ENCODE assay signal across 9 mouse cellular contexts in the genomic region with DNA sequence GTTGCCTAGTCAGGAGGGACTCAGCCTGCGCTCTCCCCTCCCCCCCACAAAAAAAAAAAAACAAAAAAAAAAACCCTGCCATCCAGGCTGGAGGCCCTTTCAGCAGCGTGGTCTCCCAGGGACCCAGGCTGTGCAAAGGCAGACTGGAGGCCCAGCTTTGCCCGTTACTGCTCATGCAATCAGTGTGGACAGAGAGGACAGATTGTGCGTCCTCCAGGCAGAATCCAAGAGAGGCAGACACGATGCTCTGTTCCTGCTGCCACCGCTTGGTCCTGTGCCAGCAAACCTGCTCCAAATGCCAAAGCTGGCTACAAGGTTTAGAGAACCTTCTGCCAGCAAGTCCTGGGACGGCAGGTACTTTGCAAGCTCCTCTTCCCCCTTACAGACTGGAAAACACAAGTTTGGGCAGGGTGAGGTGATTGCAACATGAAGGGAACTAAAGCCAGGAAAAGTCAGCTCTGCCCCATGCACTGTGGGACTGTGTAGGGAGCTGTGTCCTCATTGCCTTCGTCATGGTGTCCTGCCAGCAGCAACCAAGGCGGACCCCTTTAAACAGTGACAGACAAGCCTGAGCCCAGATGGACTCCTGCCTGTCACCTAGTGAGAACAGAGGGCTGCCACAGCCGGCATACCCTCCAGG. TPM values are rescaled to one million over a fixed set of nuclear protein-coding genes. Genes with fewer than 3 reads are reported as not detected.
DNase-seq lines count a peak whose midpoint lies in the region; TF ChIP-seq lines count a peak whose summit lies in the region.
"Had no signal": no experiment of that assay in that cellular context is flagged by ENCODE, and none has a peak within 500 bp of the region (broad histone marks: within the 10 kb centered on the region; RNA-seq: fewer than 3 reads in every experiment).

No protein-coding gene starts in this region.

- H3K27ac ChIP-seq in gastrocnemius, adult 2 months: peak overlapping the region; percentile 73
- peak overlapping the region; percentile 79 for H3K27ac ChIP-seq in layer of hippocampus, adult 2 months

- H3K4me3 ChIP-seq in gastrocnemius, adult 2 months: no peak overlapping the region
- no peak overlapping the region for H3K4me3 ChIP-seq in layer of hippocampus, adult 2 months

- intact Hi-C loops in gastrocnemius, adult 2 months (cut with DNase I): no loop called here

- no peak for TF ChIP-seq CTCF in gastrocnemius, adult 2 months (IDR thresholded peaks at IDR 0.05)
- no peak for TF ChIP-seq CTCF in layer of hippocampus, adult 2 months (conservative IDR thresholded peaks at IDR 0.05)

- DNase-seq in gastrocnemius, adult 2 months: peak; percentile 79
- no peak for DNase-seq in gastrocnemius, postnatal 4 days (ENCODE audit: low spot score in 2 of 2)
- DNase-seq in urinary bladder, postnatal 14 days (ENCODE audit: low spot score): peak; percentile 55
- no peak for DNase-seq in urinary bladder, postnatal 25 days (ENCODE audit: low spot score)
- peak; percentile 60 to 70 for DNase-seq in layer of hippocampus, adult 2 months (ENCODE audit: low spot score in 2 of 2)
- peak; percentile 68 for DNase-seq in right cerebral cortex, postnatal 14 days
- no peak for DNase-seq in urinary bladder, adult 18-20 months (ENCODE audit: low spot score in 2 of 2)
- no peak for DNase-seq in urinary bladder, adult 2 months (ENCODE audit: low spot score)

RNA-seq across cellular contexts. Expression of gene Dusp14, which starts 15.4 kb away (rescaled TPM):
- total RNA-seq in gastrocnemius, adult 2 months (2021): 1 to 10 TPM; 6.1 to 7.9 TPM
- 1 to 10 TPM; 6.4 to 7.7 TPM for total RNA-seq in gastrocnemius, postnatal 4 days (2021)
- total RNA-seq in layer of hippocampus, adult 2 months (2021): 10 to 100 TPM; 30.9 to 36.3 TPM
- 9.1 and 11.7 TPM in 2 replicates for polyA plus RNA-seq in urinary bladder, adult 2 months (2012; rRNA removed)
- total RNA-seq: common myeloid progenitor, adult 5-6 weeks had no signal

Comparison
In these comparisons a context has a peak if more than half of its experiments do, and no peak if none do; other contexts are left out.
1. DNase-seq: peak in gastrocnemius, adult 2 months (single experiment), urinary bladder, postnatal 14 days (single experiment), layer of hippocampus, adult 2 months (2 of 2) and right cerebral cortex, postnatal 14 days (single experiment); none in gastrocnemius, postnatal 4 days (0 of 2), urinary bladder, postnatal 25 days (single experiment), urinary bladder, adult 18-20 months (0 of 2) and urinary bladder, adult 2 months (single experiment).